Mouse (Mus musculus) embryonic facial prominence, embryonic 14.5 days (tissue): ENCODE measurements at regions not wholly inside any gene's neighbourhood (a gene's known extent, or its start where the extent isn't known, plus 50 kb on each side); places are given as distances from the start of the nearest gene placed in this dataset.
A peak's percentile ranks its signal among the peaks of the same experiment; 100 is the strongest.

Experiments used
- ATAC-seq: fragments of 200-750 bp; cut with Nextera tagmentation; 2 replicates; pipeline ENCODE4 v1.8.0; 2017; ENCODE audit warnings: low read depth, moderate number of reproducible peaks, moderate TSS enrichment
- DNase-seq: peaks from one replicate; pipeline ENCODE4 v3.0.0-alpha.2; 2015; ENCODE audit warnings: low spot score
- H3K27ac ChIP-seq: fragments of 300-500 bp; sonication (generic); replicated peaks from 2 replicates; pipeline ENCODE4 v1.5.1; 2014; ENCODE audit warnings: low read depth, mild to moderate bottlenecking, low read length, moderate library complexity
- H3K27me3 ChIP-seq: fragments of 300-500 bp; sonication (generic); replicated peaks from 2 replicates; pipeline ENCODE4 v1.6.1; 2014; ENCODE audit warnings: low read length; ENCODE audit not compliant: control insufficient read depth, insufficient read depth
- H3K36me3 ChIP-seq: fragments of 300-500 bp; sonication (generic); 2 replicates; pipeline ENCODE4 v1.6.1; 2014; ENCODE audit warnings: low read length, mixed read lengths; ENCODE audit not compliant: control insufficient read depth, insufficient read depth
- H3K4me1 ChIP-seq: fragments of 300-500 bp; sonication (generic); 2 replicates; pipeline ENCODE4 v1.6.1; 2014; ENCODE audit warnings: antibody characterized with exemption, low read length; ENCODE audit not compliant: control insufficient read depth, insufficient read depth
- H3K4me2 ChIP-seq: fragments of 300-500 bp; sonication (generic); 2 replicates; pipeline ENCODE4 v1.6.1; 2014; ENCODE audit warnings: low read depth, mild to moderate bottlenecking, low read length, moderate library complexity, mixed read lengths
- H3K4me3 ChIP-seq: fragments of 300-500 bp; sonication (generic); 2 replicates; pipeline ENCODE4 v1.5.1; 2014; ENCODE audit warnings: low read depth, mild to moderate bottlenecking, low read length
- H3K9ac ChIP-seq: fragments of 300-500 bp; sonication (generic); 2 replicates; pipeline ENCODE4 v1.6.1; 2014; ENCODE audit warnings: low read depth, mild to moderate bottlenecking, low read length, moderate library complexity, mixed read lengths
- H3K9me3 ChIP-seq: fragments of 300-500 bp; sonication (generic); 2 replicates; pipeline ENCODE4 v1.6.1; 2016; ENCODE audit warnings: low read length; ENCODE audit not compliant: control insufficient read depth
- WGBS: fragments of 180-500 bp; shearing (Covaris S2); extraction: QIAGEN DNeasy Blood & Tissue Kit; methylation state at CpG from one replicate; pipeline ENCODE4 v1.1.7; 2014; 5-methylcytosine and 5-hydroxymethylcytosine counted together

DNA sequence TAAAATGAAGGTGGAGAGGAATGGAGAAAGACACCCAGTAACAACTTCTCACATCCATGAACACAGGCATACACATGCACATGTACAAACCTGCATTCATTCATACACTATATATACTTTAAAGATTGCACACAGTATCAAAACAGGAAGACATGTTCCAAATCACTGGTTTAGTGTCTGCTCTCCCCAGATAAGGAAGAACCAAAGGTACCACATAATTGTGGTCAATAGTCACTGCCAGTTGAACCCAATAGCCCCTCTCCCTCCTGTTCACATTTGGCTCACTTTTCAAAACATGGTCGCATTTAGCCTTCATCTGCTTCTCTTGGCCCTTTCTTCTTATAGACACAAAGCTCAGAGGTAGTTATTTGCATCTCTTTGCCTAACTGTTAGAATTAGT is 95.0 kb downstream of the Mycn start:
- DNase-seq (no peak), ATAC-seq (no peak)
- Histone ChIP-seq H3K4me1 (peaks cover 2% of the 10 kb centered on the region; the same call in 1 of the 2 replicates), H3K4me3 (no peak overlapping the region), H3K9ac (no peak overlapping the region), H3K36me3 (no peaks in the 10 kb centered on the region), H3K27ac (no peak overlapping the region), H3K4me2 (no peak overlapping the region), H3K9me3 (no peaks in the 10 kb centered on the region), H3K27me3 (no peaks in the 10 kb centered on the region)
- 85% methylated on average over 1 of the region's 1 CpGs for WGBS

DNA sequence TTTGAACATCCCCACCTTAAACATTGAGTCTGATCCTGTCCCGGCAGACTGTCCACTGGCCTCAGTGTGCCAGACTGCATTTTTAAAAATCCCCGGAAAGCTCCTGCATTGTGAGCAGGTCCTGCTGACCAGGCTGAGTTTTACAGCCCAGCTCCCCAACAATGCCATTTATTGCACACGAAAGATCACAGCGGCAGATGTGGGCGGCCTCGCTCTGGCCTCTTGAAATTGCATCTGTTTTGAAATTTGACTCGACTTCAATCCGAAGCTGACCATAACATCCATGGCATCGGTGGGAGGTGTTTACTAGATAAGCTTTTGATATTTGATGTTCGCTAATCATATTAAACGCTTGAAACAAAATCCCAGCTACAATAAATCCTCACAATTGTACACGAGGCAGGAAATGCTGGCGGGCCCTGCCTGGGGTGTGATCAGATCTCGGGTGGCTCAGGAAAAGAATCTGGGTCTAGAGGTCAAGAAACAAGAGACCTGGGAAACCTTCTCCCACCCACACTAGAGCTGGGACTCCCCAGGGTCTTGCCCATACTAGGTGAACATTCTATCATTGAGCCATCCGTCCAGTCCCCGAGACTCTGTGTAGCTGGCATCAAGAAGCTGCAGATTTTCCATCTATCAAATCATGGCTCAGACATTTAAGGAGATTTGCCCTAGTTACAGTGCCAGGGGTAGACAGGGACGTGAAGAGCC is 99.3 kb downstream of the Mycn start:
- WGBS = 35% methylated on average over 17 of the region's 17 CpGs
- no peaks in the 10 kb centered on the region for H3K36me3 ChIP-seq
- no peak overlapping the region for H3K4me3 ChIP-seq
- DNase-seq (peak; percentile 47), ATAC-seq (peak; percentile 9; the same call in 1 of the 2 replicates)
- peaks cover 13% of the 10 kb centered on the region for H3K4me1 ChIP-seq
- 0 out of 2 replicates have a peak overlapping the region, but pooled peaks have one; percentile 10 for H3K4me2 ChIP-seq
- no peaks in the 10 kb centered on the region for H3K27me3 ChIP-seq
- H3K9ac ChIP-seq = no peak overlapping the region
- H3K9me3 ChIP-seq = no peaks in the 10 kb centered on the region
- H3K27ac ChIP-seq = no peak overlapping the region

DNA sequence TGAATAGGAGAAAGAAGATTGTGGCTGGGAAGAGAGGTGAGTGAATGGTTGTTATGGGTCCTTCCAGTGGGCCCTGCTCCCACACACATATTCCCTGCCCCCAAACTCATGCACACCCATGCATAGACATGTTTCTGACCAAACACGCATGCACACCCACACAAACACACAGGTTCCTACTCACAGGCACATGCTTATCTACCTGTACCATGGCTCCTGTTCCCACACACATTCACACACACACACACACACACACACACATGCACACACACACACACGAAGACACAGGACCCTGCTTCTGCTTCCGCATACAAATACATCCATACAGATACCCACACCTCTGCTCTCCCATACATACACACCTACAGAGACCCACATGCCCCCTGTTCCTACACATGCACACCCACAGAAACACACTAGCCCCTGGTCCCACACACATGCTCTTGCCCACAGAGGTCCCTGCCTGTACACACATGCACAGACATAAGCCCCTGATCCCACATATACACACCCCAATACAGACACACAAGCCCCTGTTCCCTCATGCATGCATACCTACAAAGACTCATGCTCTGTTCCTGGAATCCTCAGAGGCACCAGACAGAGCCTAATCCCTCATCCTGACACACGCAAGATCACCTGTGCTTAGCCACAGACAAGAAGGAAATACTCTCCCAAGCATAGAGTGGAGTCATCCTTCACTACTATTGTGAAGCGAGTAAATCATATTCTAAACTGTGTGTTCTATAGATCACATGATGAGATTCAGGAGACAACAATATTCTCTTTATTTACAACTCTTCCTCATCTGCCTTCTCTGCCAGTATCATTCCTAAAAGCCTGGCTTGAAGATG is 100.1 kb downstream of the Mycn start:
- peaks cover 13% of the 10 kb centered on the region for H3K4me1 ChIP-seq
- H3K27me3 ChIP-seq = no peaks in the 10 kb centered on the region
- H3K9ac ChIP-seq = 0 out of 2 replicates have a peak overlapping the region, but pooled peaks have one; percentile 16
- peak overlapping the region; percentile 52; the same call in 1 of the 2 replicates for H3K4me2 ChIP-seq
- 73% methylated on average over 4 of the region's 5 CpGs for WGBS
- DNase-seq (no peak), ATAC-seq (no peak)
- H3K36me3 ChIP-seq = no peaks in the 10 kb centered on the region
- no peaks in the 10 kb centered on the region for H3K9me3 ChIP-seq
- H3K4me3 ChIP-seq = no peak overlapping the region
- no peak overlapping the region for H3K27ac ChIP-seq

DNA sequence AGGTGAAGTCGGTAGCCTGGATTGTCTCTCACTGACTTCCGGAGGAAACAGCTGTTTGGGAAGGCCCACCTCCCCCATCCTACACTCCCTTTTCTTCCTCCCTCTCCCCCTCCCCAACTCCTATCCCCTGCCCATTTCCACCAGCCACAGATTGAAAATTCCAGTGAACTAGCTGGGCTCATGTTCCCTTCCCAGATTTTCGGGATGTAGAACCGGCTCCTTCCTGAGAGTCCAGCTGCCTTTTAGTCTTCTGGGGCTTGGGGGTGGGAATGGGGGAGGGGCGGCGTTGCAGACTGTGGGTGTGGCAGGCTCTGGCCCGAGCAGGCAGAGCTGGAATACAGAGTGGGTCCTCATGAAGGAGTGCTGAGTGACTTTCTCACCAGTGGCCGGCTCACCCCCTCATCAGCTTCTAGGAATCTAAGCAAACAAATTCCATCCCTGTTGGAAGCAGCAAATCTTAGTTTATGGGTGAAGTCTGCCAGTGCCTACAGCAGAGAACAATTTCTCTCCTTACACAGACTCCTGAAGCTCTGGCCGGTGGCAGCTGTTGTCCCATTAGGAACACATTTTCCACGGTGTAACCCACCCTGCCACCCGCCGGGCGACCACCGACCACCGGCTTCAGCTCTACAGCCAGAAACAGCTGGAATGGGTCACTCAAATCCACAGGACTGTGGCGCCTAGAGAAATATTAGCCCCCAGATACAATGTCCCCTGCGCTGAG is 100.9 kb downstream of the Mycn start:
- Histone ChIP-seq H3K9ac (0 out of 2 replicates have a peak overlapping the region, but pooled peaks have one; percentile 15), H3K36me3 (no peaks in the 10 kb centered on the region), H3K4me3 (peak overlapping the region; percentile 17), H3K9me3 (no peaks in the 10 kb centered on the region), H3K4me2 (peak overlapping the region; percentile 52), H3K27me3 (no peaks in the 10 kb centered on the region), H3K27ac (peak overlapping the region; percentile 30), H3K4me1 (peaks cover 13% of the 10 kb centered on the region)
- WGBS = 14% methylated on average over 17 of the region's 17 CpGs
- ATAC-seq (peak; percentile 84), DNase-seq (peak; percentile 65)

DNA sequence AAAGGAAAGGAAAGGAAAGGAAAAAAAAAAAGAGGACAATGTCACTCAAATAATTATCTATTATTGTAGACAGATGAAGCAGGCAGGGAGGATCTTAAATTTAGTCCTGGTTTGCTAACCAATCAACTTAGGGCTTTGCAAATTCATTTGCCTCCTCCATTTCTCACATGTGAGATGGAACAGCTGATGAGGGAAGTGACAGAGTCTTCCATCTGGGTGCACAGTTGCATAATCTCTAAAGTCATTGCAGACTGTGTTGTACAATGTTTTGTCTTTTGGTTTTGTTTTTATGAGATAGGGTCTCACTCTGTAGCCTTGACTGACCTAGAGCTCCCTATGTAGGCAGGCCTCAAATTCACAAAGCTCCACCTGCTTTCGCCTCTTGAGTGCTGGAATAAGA is 103.9 kb downstream of the Mycn start:
- no peak for ATAC-seq
- Histone ChIP-seq H3K36me3 (no peaks in the 10 kb centered on the region), H3K27me3 (no peaks in the 10 kb centered on the region)

DNA sequence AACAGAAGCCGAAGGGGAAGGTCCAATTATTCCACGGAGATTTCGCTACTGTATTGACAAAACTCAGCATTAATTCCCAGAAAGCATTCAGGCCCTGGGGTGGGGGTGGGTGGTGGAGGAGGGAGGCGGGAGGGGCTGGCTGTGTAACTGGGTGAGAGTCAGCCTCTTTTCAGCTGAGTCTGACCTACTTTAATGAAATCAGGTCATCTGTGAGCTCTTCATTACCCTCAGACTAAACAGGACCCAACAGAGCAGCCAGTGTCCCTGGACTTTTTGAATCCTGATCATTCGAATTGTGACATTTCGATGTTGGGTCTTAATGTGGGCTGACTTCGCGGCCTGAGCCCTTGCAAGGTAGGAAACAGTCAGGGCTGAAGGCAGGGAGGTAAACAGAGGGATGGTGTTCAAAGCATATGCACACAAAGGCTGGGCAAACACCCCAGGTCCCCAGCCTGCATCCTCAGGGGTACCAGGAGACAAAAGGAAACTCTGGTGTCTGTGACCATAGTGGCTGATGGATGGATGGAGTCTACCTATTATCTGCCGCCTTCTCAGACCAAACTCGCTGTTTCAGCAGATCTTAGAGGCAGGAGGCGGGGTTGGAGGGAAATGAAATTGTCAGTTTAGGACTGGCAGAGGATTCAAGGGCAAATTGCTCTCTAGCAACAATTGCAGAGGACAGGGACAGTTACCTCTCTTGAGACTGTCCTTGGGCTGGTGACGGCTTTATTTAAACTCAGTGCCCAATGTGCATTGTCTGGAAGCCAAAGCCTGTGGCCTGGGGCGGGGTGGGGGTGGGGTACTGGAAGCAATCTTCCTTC is 113.7 kb downstream of the Mycn start:
- 52% methylated on average over 13 of the region's 13 CpGs for WGBS
- no peaks in the 10 kb centered on the region for H3K36me3 ChIP-seq
- ATAC-seq = peak; percentile 68; the same call in 1 of the 2 replicates

More for the DNA sequence above, 103.9 kb downstream of the Mycn start:
- H3K4me3 ChIP-seq = no peak overlapping the region
- H3K9me3 ChIP-seq = no peaks in the 10 kb centered on the region
- H3K4me2 ChIP-seq = no peak overlapping the region
- no peak overlapping the region for H3K27ac ChIP-seq
- H3K9ac ChIP-seq = no peak overlapping the region
- H3K4me1 ChIP-seq = peaks cover 13% of the 10 kb centered on the region
- 89% methylated on average over 1 of the region's 1 CpGs for WGBS
- DNase-seq = no peak

DNA sequence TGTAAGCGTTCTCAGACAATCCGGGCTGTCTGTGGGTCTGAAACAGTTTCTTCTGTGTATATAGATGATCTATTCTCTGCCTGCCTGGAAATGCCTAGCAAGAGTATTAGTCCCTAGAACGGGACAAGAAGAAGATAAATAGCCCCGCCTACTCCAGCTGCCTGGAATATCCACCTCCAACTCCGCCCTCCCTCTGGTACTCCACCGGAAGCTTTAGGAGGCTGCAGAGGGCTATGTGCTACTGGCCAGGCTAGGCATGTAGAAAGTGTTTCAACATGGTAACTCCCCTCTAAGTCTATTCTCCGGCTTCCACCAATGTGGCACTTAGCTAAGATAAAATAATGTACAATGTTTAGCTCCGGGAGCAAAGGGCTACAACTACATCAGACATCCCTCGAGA is 114.3 kb downstream of the Mycn start:
- ATAC-seq = peak; percentile 60; the same call in 1 of the 2 replicates
- Histone ChIP-seq H3K4me3 (no peak overlapping the region), H3K9ac (no peak overlapping the region), H3K27ac (no peak overlapping the region), H3K9me3 (no peaks in the 10 kb centered on the region), H3K27me3 (no peaks in the 10 kb centered on the region), H3K4me1 (no peaks in the 10 kb centered on the region), H3K36me3 (no peaks in the 10 kb centered on the region), H3K4me2 (no peak overlapping the region)
- 46% methylated on average over 9 of the region's 9 CpGs for WGBS
- peak; percentile 54 for DNase-seq

More for the DNA sequence above, 113.7 kb downstream of the Mycn start:
- no peak overlapping the region for H3K9ac ChIP-seq
- H3K27me3 ChIP-seq = no peaks in the 10 kb centered on the region
- H3K4me2 ChIP-seq = no peak overlapping the region
- no peak overlapping the region for H3K4me3 ChIP-seq
- H3K27ac ChIP-seq = no peak overlapping the region
- no peaks in the 10 kb centered on the region for H3K4me1 ChIP-seq
- DNase-seq = no peak
- no peaks in the 10 kb centered on the region for H3K9me3 ChIP-seq

DNA sequence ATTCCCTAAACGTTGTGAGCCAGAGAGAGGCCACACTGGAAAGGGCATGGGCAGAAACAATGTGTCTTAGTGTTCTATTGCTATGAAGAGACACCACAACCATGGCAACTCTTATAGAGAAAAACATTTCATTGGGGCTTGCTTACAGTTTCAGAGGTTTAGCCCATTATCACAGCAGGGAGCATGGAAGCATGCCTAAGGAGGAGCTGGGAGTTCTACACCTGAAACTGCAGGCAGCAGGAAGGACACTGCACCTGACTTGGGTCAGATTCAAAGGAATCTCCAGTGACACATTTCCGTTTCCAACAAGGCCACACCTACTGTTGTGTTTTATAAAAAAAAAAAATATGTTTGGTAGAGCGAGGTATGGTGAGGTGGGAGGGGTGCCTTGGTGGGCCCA is 115.3 kb downstream of the Mycn start:
- WGBS = 62% methylated on average over 3 of the region's 3 CpGs
- Histone ChIP-seq H3K4me3 (no peak overlapping the region), H3K4me2 (no peak overlapping the region), H3K27me3 (no peaks in the 10 kb centered on the region), H3K36me3 (no peaks in the 10 kb centered on the region), H3K9me3 (no peaks in the 10 kb centered on the region), H3K4me1 (no peaks in the 10 kb centered on the region), H3K27ac (no peak overlapping the region), H3K9ac (no peak overlapping the region)
- ATAC-seq (no peak), DNase-seq (no peak)
